Mouse (Mus musculus) cerebellum, adult 2 months (tissue): ENCODE measurements at regions not wholly inside any gene's neighbourhood (a gene's known extent, or its start where the extent isn't known, plus 50 kb on each side); places are given as distances from the start of the nearest gene placed in this dataset.

Experiments
- CTCF ChIP-seq: fragments of 200-500 bp; IDR thresholded peaks from 2 replicates; pipeline ENCODE4 v1.5.1; 2011; ENCODE audit warnings: low read depth, mild to moderate bottlenecking, control low read depth, low read length, moderate library complexity, borderline replicate concordance; ENCODE audit not compliant: insufficient read depth
- POLR2A ChIP-seq: fragments of 200-500 bp; IDR thresholded peaks from 2 replicates; pipeline ENCODE4 v1.6.1; 2011; ENCODE audit warnings: low read length, control low read depth, borderline replicate concordance; ENCODE audit not compliant: insufficient read depth

DNA sequence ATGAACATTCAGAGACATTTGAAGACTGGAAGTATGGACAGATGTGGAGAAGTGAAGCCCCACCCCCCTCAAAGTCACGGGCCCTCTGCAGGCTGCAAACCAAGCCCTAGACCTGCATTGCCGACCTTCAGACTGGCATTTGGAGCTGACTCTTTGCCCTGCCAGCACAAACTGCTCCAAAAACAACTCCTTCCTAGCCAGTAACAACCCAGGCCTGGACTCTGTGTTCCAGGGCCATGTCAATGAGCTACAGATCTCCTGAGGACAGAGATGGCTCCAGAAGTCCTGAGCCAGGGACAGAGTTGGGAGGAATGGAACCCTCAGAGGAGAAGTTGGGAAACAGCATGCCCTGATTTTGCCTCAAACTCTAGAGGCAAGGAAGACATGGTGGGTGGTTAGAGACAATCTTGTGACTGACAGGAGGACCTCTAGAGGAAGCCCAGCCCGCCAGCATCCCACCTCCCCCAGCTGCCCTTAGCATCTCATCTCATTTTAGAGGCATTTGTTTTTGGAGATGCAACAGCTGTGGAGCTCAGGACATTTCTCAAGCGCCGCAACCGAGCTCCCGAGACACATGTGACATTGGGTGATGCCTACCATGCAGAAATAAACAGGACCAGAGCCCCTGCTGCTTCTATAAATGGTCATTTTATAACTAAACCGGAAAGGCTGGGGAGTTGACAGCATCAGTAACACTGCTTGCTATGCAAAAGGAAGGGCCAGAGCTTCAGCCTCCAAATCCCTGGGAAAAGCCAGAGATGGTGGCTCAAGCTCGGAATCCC, 56.2 kb upstream of the Tbx5 start:
- TF ChIP-seq CTCF (no peak), POLR2A (no peak)
